Mouse (Mus musculus): ENCODE data around the gene Vmp1.

The Vmp1 gene

DNA sequence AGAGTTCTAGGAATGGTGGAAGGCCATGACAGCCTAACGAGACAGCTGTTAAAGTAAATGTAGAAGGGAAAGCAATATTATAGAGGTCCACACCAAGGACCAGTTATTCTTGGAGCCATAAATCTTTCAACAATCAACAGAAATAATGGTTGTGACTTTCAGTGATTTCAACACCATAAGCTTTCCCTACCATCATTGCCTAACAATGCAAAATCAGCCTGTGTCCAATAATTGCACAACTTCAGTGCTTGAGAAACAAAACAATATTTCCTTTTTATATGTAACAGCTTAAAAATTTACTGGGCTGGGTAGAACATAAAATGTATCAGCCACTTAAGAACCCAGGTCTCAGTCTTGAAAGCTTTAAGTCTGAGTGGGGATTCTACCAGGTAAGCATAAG lies 79.9 kb downstream of the Vmp1 start:
- no peak for DNase-seq (ENCODE audit: low read depth in 2 of 2, low spot score in 2 of 2)

DNA sequence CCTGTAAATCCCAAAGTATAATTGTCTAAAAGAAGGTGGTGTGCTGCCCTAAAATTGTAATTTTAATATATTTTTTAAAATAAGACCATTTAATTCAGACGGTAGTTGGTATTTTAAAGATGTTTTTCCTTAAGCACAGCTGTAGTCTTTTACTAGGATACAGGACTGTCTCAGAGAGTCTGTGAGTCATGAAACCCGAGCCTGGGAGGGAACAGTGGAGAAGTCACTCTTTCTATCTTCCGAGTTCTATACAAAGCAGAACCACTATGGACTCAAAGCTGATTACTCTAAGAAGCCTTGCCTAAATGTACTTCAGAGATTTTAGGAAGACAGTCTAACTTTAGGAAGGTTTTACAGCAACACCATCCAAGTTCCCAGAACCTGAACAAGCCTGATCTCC lies 81.5 kb downstream of the Vmp1 start:
- DNase-seq (ENCODE audit: low read depth in 2 of 2, low spot score in 2 of 2): no peak

DNA sequence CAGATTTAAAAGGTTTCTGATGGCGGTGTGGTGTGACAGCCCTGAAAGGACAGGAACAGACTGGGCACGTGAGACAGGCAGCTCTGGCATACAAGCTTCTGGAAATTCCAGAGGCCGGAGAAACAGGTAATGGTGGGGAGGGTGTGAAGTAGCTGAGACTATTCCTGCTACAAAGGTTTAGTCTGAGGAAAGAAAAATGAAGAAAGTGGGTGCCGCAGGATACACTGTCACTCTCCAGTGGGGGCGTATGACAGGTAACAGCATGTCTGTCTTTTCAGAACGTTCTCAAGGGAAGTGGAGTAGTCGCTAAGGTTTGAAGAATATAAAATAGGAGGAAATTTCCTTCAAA lies 83.5 kb downstream of the Vmp1 start:
- DNase-seq (ENCODE audit: low read depth in 2 of 2, low spot score in 2 of 2): no peak

DNA sequence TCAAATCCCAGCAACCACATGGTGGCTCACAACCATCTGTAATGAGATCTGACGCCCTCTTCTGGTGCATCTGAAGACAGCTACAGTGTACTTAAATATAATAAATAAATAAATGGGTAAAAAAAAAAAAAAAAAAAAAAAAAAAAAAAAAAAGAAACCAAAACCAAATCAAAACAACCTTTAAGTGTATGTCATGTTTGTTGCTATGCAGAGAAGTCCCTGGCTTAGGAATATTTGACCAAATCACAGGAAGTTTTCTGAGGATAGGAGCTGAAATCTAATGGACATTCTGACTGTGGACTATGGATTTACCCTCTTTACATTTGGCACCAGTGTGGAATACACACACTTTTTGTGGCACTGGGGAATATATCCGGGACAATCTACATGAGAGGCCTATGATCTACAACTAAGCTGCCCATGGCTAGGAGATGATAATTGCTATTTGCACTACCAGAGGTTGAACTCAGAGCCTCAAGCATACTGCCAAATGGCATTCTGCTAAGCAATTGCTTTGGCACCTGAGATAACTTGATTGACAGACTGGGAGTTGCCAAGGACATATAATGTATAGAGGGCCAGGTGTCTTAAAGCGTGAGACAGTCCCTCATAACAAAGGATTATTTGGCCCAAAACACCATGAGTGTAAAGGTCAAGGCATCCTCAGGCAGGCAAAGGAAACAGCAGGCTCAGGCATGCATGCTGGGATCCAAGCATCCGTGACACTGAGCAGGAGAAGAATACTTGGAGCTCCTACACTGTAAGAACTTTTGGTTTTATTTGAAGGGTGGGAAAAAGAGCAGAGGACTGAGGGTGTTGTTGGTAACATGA lies 84.0 kb downstream of the Vmp1 start:
- no peak for DNase-seq (ENCODE audit: low read depth in 2 of 2, low spot score in 2 of 2)

DNA sequence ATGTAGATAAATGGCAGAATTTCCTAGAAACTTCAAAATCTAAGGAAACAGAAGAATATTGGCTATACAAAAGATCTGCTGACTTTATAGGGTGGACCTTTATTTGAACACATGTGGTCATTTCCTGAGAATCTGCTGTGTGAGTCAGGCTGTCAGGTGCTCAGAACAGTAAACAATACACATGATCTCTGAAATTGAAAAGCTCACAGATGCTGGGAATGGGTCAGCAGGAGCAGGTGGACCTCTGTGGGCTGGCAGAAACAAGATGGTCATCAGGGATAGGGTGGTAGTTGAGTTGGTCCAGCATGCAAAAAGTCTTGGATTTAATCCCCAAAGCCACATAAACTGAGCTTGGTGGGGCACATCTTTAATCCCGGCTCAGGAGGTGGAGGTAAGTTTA lies 85.1 kb downstream of the Vmp1 start:
- no peak for DNase-seq (ENCODE audit: low read depth in 2 of 2, low spot score in 2 of 2)

DNA sequence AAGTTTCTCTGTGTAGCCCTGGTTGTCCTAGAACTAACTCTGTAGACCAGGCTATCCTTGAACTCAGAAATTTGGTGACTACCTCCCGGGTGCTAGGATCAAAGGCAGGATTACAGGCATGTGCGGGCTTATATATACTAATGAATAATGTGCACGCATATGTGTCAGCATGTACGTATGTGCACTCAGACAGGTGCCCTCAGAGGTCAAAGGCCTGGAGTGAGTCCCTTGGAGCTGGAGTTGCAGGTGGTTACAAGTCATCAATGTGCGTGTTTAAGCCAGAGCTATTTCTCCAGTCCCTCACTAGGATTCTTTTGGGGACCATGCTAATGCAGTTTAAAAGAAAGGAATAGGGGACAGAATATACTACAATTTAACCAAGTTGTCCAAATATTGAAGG lies 85.5 kb downstream of the Vmp1 start:
- DNase-seq (ENCODE audit: low read depth in 2 of 2, low spot score in 2 of 2): no peak

DNA sequence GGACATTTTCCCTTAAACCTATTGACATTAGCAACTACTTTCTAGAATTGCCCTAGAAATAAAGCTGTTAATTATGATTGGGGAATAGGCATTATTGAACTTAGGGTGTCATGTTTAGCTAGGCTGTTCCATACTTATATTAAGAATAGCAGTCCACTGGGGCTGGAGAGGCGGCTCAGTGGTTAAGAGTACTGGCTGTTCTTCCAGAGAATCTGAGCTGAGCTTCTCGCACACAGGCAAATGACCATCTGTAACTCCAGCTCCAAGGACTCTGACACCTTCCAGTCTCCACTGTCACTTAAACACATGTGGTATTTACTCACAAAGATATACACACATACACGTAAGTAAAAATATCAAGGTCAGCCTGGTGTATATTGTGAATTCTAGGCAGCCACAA lies 86.7 kb downstream of the Vmp1 start:
- DNase-seq (ENCODE audit: low read depth in 2 of 2, low spot score in 2 of 2): no peak

DNA sequence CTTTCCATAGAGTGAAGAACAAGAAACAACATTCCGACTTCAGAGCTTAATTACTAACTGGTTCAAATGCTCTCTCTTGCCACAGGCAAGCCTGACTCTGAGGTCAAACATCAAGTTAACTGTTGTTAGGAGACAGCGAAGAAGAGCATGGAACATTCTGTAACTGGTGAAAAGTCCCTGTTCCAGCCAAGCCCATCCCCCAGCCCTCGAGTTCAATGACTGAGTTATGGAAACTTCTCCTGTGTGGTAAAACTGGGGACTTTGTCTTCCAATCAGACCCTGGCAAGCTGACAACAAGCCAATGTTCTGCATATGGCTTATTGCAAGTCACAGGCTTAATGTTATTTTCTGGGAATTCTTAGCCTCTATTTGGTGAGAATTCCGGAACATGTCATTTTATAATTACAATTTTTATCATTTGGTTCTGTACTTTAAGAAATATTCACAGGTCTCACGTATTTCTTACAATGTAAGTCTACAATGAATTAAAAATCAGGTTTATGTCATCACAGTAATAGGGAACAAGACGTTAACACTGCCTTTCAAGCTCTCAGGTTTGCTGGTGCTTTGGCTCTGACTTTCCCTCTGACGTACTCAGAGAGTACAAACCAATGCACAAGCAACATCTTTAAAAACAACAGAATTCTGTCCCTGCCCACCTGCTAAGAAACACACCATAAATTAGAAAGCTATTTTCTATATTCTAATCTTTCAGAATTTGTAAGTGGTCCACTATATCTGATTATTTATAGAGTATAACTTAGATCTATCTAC lies 87.3 kb downstream of the Vmp1 start:
- no peak for DNase-seq (ENCODE audit: low read depth in 2 of 2, low spot score in 2 of 2)

DNA sequence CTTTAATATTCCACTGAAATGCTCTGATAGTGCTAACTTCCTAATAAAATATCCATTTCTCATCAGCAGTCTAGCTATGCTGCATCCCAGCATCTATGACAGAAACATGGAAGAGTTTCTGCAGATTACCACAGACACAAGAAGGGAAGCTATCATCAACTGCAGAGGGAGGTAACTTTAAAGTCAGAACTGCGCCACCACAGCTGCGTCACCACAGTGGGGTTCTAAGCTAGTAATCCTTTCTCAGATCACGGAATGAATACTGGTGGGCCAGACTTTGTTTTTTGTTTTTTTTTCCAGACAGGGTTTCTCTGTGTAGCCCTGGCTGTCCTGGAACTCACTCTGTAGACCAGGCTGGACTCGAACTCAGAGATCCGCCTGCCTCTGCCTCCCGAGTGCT lies 88.3 kb downstream of the Vmp1 start:
- no peak for DNase-seq (ENCODE audit: low read depth in 2 of 2, low spot score in 2 of 2)

DNA sequence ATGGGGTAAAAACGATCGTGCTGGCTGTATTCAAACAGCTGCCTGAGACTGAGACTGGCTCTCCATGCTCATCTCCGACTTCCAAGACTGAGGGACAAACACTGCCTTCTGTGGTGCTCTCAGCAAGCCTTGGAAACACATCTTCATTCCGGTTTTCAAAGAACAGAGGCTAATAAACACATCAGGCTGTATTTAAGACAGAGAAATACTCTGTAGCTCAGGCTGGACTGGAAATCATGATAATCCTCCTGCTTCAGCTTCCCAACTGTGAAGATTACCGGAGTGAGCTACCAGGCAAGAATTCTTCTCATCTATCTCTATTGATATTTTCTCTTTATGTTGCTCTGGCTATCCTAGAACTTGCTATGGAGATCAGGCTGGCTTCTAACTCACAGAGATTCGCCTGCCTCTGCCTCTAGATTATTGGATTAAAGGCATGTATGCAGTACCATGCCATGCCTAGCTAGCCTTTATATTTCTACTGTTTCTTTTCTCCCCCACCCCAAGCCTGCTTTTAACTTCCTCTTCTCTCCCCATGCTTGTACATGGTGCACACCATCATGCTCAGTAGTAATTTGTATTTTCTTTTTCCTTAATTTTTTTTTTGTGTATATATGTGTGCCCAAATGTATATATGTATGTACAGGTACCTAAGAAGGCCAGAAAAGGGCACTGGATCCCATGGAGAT lies 89.3 kb downstream of the Vmp1 start:
- no peak for DNase-seq (ENCODE audit: low read depth in 2 of 2, low spot score in 2 of 2)

DNA sequence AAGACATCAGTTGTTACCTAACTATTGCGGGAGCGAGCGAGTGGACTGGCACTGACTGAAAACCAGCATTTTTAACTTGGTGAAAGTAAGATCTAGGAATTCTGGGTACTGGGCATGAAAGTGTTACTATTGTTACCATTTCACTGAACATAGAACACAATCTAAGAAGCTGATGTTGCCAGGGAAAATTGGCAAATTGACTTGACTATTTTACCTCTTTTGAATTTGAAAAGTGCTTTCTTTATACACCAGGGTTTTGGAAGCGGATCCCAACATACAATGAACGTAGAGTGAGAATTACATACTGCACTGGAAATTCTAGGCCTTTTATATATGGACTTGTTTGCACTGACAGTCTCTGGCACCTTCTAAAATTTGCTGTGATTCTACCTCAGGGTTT lies 90.2 kb downstream of the Vmp1 start:
- DNase-seq (ENCODE audit: low read depth in 2 of 2, low spot score in 2 of 2): no peak

DNA sequence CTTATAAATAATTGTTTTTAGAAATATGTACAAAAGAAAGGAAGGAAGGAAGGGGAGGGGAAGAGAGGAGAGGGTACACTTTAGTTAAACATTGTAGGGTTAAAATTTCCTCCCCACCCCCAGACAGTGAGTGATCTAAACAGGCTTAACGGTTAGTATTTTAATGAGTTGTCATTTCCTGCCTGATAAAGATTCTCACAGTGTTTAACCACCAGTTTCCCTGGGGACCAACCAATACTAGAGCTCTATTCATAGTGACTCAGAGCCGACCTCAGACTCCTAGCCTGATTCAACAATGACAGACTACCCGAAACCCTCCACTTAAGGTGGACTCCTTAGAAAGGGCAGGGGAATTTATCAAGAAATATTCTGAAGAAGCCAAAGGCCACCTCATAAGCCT lies 90.6 kb downstream of the Vmp1 start:
- no peak for DNase-seq (ENCODE audit: low read depth in 2 of 2, low spot score in 2 of 2)

DNA sequence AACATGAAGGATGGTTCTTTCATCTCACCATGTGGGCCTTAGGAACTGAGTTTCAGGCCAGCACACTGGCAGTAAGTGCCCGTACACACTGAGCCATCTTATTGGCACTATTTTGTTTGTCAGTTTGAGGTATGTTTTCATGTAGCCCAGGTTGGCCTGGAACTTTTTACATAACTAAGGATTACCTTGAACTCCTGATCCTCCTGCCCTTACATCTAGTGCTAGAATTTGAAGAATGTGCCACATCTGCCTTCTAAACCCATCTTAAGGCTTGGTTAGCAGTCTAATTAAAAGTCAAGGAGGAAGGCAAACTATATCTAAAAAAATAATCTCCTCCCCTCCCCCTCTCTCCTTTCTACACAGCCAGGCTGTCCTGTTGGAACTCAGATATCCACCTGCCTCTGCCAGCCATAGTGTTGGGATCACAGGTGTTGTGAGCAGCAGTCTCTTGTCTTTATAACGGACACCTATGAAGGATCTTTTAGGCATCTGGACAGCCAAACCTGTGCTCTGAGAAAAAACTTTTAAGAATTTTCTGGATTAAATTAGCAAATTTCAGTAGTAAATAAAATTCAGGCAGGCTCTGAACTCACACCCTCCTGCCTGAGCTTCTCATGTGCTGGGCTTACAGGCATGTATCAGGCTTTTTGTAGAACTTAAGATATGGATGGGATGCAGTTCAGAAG lies 91.6 kb downstream of the Vmp1 start:
- no peak for DNase-seq (ENCODE audit: low read depth in 2 of 2, low spot score in 2 of 2)

DNA sequence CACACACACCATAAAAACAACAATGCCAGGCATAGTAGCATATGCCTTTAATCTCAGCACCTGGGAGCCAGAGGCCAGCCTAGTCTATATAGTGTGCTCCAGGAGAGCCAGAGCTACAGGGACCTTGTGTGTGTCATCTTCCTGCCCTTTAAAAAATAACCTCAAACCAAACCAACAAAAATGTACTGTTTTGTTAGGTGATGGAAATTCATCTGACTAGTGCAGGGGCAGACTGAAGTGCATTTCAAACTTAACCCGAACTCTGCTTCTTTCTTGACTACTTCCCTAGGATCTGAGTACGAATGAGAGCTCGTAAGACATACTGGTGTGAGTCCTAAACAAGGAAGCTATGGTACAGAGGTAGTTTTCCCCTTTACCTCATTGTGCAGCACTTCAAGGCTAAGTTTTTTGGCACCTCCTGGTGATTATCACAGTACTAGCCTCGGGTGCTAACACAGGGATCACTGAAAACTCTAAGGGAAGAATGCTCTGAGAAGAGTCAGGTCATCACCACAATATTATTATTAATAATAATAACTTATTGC lies 92.3 kb downstream of the Vmp1 start:
- no peak for DNase-seq (ENCODE audit: low read depth in 2 of 2, low spot score in 2 of 2)

DNA sequence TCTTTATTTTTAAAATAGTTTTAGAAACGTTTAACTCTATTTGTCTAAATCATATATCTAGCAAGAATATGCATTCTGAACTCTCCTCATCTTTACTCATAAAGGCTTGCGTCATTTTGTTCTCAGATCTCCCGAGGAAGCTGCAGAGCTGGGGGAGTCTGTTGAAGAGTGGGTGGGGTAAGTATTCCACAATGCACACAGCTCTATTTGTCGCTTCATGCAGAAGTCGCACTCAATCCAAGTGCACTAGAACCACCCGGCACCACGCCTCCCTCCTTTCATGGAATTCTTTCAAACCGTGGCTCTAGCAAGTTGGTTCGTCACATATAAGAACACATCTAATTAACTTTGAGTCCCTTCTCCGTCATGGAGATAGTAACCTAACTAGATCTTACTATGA lies 93.1 kb downstream of the Vmp1 start:
- no peak for DNase-seq (ENCODE audit: low read depth in 2 of 2, low spot score in 2 of 2)

DNA sequence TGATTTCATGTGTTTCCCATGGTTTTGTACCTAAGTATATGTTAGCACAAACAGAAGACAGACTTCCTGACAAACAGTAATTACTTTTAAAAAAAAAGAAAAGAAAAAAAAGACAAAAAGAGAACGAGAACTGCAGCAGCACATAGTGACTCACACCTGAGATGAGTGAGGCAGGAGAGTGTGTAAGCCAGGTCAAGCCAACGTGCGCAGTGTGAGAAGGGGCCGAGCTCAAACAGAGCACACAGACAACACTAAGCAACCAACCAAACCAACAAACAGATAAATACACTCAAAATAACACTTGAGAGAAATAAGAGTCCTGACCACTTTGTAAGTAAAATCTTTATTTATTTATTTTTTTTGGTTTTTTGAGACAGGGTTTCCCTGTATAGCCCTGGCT lies 93.6 kb downstream of the Vmp1 start:
- no peak for DNase-seq (ENCODE audit: low read depth in 2 of 2, low spot score in 2 of 2)

DNA sequence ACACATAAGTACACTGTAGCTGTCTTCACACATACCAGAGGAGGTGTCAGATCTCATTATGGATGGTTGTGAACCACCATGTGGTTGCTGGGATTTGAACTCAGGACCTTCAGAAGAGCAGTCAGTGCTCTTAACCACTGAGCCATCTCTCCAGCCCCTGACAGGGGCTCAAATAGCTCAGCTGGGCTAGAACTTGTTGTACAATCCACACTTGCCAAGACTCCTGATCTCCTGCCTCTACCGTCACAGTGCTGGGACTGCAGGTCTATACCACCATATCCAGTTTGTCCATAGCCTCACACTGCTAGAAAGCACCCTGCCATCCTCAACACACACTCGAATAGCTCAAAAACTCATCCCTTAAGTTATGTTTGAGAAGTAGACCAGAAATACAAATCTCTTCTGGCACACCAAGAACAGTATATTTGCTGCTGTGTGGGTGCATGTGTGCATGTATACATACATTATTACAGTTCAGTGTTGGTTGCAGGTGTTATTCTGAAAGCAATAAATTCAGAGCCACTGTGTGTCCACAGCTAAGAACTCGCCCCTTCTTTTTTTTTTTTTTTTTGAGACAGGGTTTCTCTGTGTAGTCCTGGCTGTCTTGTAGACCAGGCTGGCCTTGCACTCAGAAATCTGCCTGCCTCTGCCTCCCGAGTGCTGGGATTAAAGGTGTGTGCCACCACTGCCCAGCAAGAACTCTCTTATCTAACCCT lies 94.9 kb downstream of the Vmp1 start:
- no peak for DNase-seq (ENCODE audit: low read depth in 2 of 2, low spot score in 2 of 2)

DNA sequence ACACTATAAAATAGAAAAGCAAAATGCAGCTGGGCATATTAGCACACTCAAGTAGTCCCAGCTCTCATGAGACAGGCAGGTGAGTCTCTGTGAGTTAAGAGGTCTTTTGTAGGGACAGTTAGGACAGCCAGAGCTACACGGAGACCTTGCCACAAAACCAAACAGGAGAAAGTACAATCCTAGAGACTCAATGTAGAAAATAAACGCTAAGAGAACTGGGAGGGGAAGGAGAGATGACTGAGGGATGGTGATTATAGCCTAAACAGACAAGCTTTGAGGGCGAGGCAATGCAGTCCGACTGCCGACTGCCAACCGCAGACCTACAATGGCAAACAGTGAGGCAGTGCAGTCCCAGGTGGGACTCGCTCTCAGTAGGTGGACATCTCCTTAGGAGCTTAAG lies 95.8 kb downstream of the Vmp1 start:
- DNase-seq (ENCODE audit: low read depth in 2 of 2, low spot score in 2 of 2): no peak

DNA sequence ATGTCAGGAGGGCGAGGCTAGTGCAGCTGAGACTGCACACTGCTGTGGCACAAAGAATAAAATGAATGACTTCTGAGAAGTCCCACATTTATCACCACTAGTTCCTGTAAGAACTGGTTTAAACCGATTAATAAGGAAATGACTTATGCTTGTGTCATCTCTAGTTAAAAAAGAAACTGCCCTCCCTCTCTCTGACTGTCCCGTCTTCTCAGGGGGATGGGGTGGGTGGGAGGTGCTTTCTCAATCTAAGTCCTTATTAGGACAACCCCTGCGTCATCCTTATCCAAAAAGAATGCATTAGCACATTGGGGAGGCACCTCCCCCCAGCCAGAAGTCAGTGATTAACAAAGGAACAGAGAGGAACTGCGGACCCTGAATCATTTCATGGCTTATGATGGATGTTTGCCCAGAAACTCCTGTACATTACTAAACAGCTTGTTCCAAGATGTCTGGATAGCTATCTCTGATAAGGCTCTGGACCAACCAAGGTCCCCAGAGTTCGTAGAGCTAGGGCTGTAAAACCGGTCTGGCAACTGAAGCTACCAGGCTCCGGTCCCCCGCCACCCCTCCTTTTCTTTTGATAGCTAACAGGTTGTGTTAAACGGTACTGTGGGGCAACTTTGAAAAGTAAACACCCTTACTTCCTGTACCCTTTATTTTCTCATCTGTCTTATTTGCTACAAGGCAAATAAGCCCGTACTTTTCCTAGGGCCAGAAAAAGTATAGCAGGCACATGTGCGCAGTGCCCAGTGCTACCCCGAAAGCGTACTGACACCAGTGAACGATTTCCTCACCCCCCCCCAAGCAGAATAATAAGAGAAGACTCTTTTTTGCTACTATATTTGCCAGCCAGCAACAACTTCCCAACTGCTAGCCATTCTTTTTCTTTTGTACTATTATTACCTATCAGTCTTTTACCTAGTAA lies 96.5 kb downstream of the Vmp1 start:
- peak; percentile 44 to 65 for DNase-seq (ENCODE audit: low read depth in 2 of 2, low spot score in 2 of 2)

Measured in CD8-positive naive resting alpha-beta T cell, adult 2 months (primary cell).